Mouse (Mus musculus) monocyte, adult 2 months (primary cell): Measurements from ENCODE around the gene Nrp1.

Experiments
- DNase-seq, 2 experiments: peaks; one replicate each; pipeline ENCODE4 v3.0.0; 2022; ENCODE audit warnings: low spot score in 2 of 2, low read depth in 1 of 2

Nrp1 gene

GRCm38 (mm10) chr8:128358406-128358755 is at the start of gene Nrp1:
Gene Nrp1, plus strand, starts transcription at chr8:128358604.
- peak; percentile 29 to 34 for DNase-seq

- no peak for DNase-seq
Measured at GRCm38 (mm10) chr8:128320797-128321196, 37.6 kb upstream of the Nrp1 start.

- DNase-seq = no peak
Measured at GRCm38 (mm10) chr8:128327281-128327680, 31.1 kb upstream of the Nrp1 start.

- no peak for DNase-seq
Measured at GRCm38 (mm10) chr8:128327922-128328321, 30.5 kb upstream of the Nrp1 start.

- DNase-seq = no peak
Measured at GRCm38 (mm10) chr8:128329502-128329901, 28.9 kb upstream of the Nrp1 start.

- DNase-seq = no peak
Measured at GRCm38 (mm10) chr8:128335976-128336375, 22.4 kb upstream of the Nrp1 start.

GRCm38 (mm10) chr8:128338951-128339350 is 19.5 kb upstream of the Nrp1 start:
- no peak for DNase-seq

GRCm38 (mm10) chr8:128339521-128339920 is 18.9 kb upstream of the Nrp1 start:
- no peak for DNase-seq

- no peak for DNase-seq
Measured at GRCm38 (mm10) chr8:128350405-128350804, 8.0 kb upstream of the Nrp1 start.

- DNase-seq = no peak
Measured at GRCm38 (mm10) chr8:128351211-128351610, 7.2 kb upstream of the Nrp1 start.

- no peak for DNase-seq
Measured at GRCm38 (mm10) chr8:128352821-128353220, 5.6 kb upstream of the Nrp1 start.

GRCm38 (mm10) chr8:128353999-128354398 is 4.4 kb upstream of the Nrp1 start:
- DNase-seq = no peak

- DNase-seq = no peak
Measured at GRCm38 (mm10) chr8:128355091-128355490, 3.3 kb upstream of the Nrp1 start.

- no peak for DNase-seq
Measured at GRCm38 (mm10) chr8:128356170-128356569, 2.2 kb upstream of the Nrp1 start.

- DNase-seq = peak; percentile 49 to 52
Measured at GRCm38 (mm10) chr8:128356796-128357539, 1.4 kb upstream of the Nrp1 start.

GRCm38 (mm10) chr8:128357540-128358405 is 631 bp upstream of the Nrp1 start:
- DNase-seq = peak in 1 of 2 experiments; percentile 14

GRCm38 (mm10) chr8:128358756-128359520 is 534 bp downstream of the Nrp1 start:
- no peak for DNase-seq

GRCm38 (mm10) chr8:128359521-128360318 is 1.3 kb downstream of the Nrp1 start:
- DNase-seq = no peak

- no peak for DNase-seq
Measured at GRCm38 (mm10) chr8:128361343-128361870, 3.0 kb downstream of the Nrp1 start.

GRCm38 (mm10) chr8:128362940-128363595 is 4.7 kb downstream of the Nrp1 start:
- DNase-seq = peak; percentile 29 to 54
